Mouse (Mus musculus): ENCODE measurements around the gene Acsf3.

DNA sequence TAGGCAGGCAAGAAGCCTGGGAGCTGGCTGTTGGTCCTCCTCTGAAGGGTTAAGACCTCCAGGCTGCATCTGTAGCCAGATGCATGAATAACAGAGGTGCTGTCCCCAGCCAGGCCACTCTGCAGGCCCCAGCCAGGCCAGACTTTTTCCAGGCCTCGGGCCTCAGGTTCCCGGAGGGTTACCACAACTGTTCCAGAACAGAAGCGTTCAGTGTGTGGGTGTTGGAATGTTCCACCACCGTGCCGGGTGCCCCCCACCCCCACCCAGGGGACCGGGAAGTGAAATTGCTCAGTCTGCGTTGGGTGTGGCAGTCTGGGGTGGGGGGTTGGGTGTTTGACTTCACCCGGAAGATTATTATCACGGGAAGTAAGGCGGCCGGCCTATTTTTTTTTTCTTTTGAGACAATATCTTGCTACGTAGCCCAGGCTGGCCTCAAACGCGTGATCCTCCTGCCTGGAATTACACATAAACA is 12.0 kb upstream of the Acsf3 start:
- TF ChIP-seq CTCF (IDR thresholded peaks at IDR 0.05; ENCODE audit: low read depth, low read length) (no peak), POLR2A (IDR thresholded peaks at IDR 0.05; ENCODE audit: borderline replicate concordance, low read depth, low read length) (no peak)

Measured in bone marrow macrophage, adult 2 months (primary cell).